8 mouse cellular contexts compared by ENCODE assay signal in genomic region chr16:49164349-49165137, GRCm38 (mm10).
DNase-seq lines count a peak whose midpoint lies in the region; ATAC-seq lines count a peak whose summit lies in the region.

No protein-coding gene starts in this region.

- DNase-seq in heart, adult 8-10 months (ENCODE audit: low spot score) = peak; percentile 36
- DNase-seq in brain, adult 2 months (ENCODE audit: low read depth, low spot score) = peak; percentile 82
- DNase-seq in embryonic facial prominence, embryonic 14.5 days (ENCODE audit: low spot score) = peak; percentile 71
- DNase-seq in layer of hippocampus, adult 9-11 months = peak; percentile 19
- DNase-seq in lung, postnatal 25 days (ENCODE audit: low spot score) = peak; percentile 22
- DNase-seq in right cerebral cortex, adult 18-20 months = peak; percentile 67

- no peak overlapping the region for H3K9ac ChIP-seq in heart, embryonic 12.5 days
- H3K9ac ChIP-seq in embryonic facial prominence, embryonic 14.5 days (ENCODE audit: low read depth, low read length) = no peak overlapping the region
- no peak overlapping the region for H3K9ac ChIP-seq in hindbrain, embryonic 13.5 days

- no peaks in the 10 kb centered on the region for H3K4me1 ChIP-seq in heart, embryonic 12.5 days (replicated peaks)
- H3K4me1 ChIP-seq in embryonic facial prominence, embryonic 14.5 days (ENCODE audit: control insufficient read depth, insufficient read depth, low read length) = no peaks in the 10 kb centered on the region
- no peaks in the 10 kb centered on the region for H3K4me1 ChIP-seq in hindbrain, embryonic 13.5 days (replicated peaks)

- H3K36me3 ChIP-seq in heart, embryonic 12.5 days = no peaks in the 10 kb centered on the region
- H3K36me3 ChIP-seq in embryonic facial prominence, embryonic 14.5 days (ENCODE audit: control insufficient read depth, insufficient read depth, low read length) = no peaks in the 10 kb centered on the region
- no peaks in the 10 kb centered on the region for H3K36me3 ChIP-seq in hindbrain, embryonic 13.5 days

- no peak for ATAC-seq in heart, embryonic 12.5 days (ENCODE audit: insufficient number of reproducible peaks, low FRiP score)
- ATAC-seq in embryonic facial prominence, embryonic 14.5 days (ENCODE audit: low read depth) = 0 out of 2 replicates have a peak, but pooled peaks have one; percentile 67
- 0 out of 2 replicates have a peak, but pooled peaks have one; percentile 76 for ATAC-seq in hindbrain, embryonic 13.5 days (ENCODE audit: low FRiP score)

- H3K27me3 ChIP-seq in heart, embryonic 12.5 days (replicated peaks) = no peaks in the 10 kb centered on the region
- H3K27me3 ChIP-seq in embryonic facial prominence, embryonic 14.5 days (replicated peaks; ENCODE audit: control insufficient read depth, insufficient read depth, low read length) = no peaks in the 10 kb centered on the region
- no peaks in the 10 kb centered on the region for H3K27me3 ChIP-seq in hindbrain, embryonic 13.5 days

- H3K27ac ChIP-seq in heart, embryonic 12.5 days (ENCODE audit: poor library complexity, severe bottlenecking) = no peak overlapping the region
- H3K27ac ChIP-seq in embryonic facial prominence, embryonic 14.5 days (replicated peaks; ENCODE audit: low read depth, low read length) = no peak overlapping the region
- no peak overlapping the region for H3K27ac ChIP-seq in hindbrain, embryonic 13.5 days

- no peak overlapping the region for H3K4me2 ChIP-seq in heart, embryonic 12.5 days
- H3K4me2 ChIP-seq in embryonic facial prominence, embryonic 14.5 days (ENCODE audit: low read depth, low read length) = no peak overlapping the region
- no peak overlapping the region for H3K4me2 ChIP-seq in hindbrain, embryonic 13.5 days

- no peaks in the 10 kb centered on the region for H3K9me3 ChIP-seq in heart, embryonic 12.5 days (replicated peaks)
- no peaks in the 10 kb centered on the region for H3K9me3 ChIP-seq in embryonic facial prominence, embryonic 14.5 days (ENCODE audit: control insufficient read depth, low read length)
- H3K9me3 ChIP-seq in hindbrain, embryonic 13.5 days = no peaks in the 10 kb centered on the region

- H3K4me3 ChIP-seq in heart, embryonic 12.5 days = no peak overlapping the region
- H3K4me3 ChIP-seq in embryonic facial prominence, embryonic 14.5 days (ENCODE audit: low read depth, low read length) = no peak overlapping the region
- H3K4me3 ChIP-seq in hindbrain, embryonic 13.5 days = no peak overlapping the region

- 37% methylated on average over 7 of the region's 7 CpGs for whole genome bisulfite sequencing in heart, embryonic 12.5 days
- 34% methylated on average over 7 of the region's 7 CpGs for WGBS in embryonic facial prominence, embryonic 14.5 days
- 40% methylated on average over 7 of the region's 7 CpGs for WGBS in hindbrain, embryonic 13.5 days

Comparison
In these comparisons a context has a peak if more than half of its experiments do, and no peak if none do; other contexts are left out.
1. DNase-seq: peak in every context shown above with its lines; median percentile 82 in brain, adult 2 months; 71 in embryonic facial prominence, embryonic 14.5 days; 67 in right cerebral cortex, adult 18-20 months; 36 in heart, adult 8-10 months; 22 in lung, postnatal 25 days; 19 in layer of hippocampus, adult 9-11 months.